Mouse (Mus musculus): ENCODE data around the gene Sox5. TPM values are rescaled to one million over a fixed set of nuclear protein-coding genes. Genes with fewer than 3 reads are reported as not detected.

Sox5 gene
- total and polyA plus RNA-seq, 3 experiments: 0.08 to 0.47 (median 0.46) TPM

DNA sequence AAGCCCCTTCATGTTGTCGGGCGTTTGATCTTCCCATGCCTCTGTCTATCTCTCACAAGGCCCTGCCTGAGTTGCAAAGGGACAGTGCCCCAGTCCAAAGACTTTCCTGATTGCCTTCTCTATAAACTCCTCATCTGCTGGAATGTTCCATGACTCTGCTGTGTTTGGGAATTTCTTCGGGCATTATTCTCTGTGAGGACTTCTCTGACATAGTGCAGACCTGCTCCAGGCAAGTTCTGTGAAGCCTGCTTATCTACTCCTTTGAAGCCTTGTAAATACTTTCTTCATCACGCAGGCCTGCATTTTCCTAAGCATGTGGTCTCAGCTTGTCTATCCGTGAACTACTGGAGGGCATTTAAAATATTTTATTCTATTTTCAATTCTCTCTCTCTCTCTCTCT, 914.7 kb downstream of the Sox5 start:
- Histone ChIP-seq H3K79me2 (replicated peaks; ENCODE audit: control insufficient read depth, extremely low read depth, insufficient read depth, poor library complexity, severe bottlenecking) (no peaks in the 10 kb centered on the region), H3K27ac (ENCODE audit: insufficient read depth, low read depth) (no peak overlapping the region), H3K9me3 (replicated peaks; ENCODE audit: low read length) (no peaks in the 10 kb centered on the region), H3K27me3 (replicated peaks) (no peaks in the 10 kb centered on the region), H3K4me1 (ENCODE audit: control insufficient read depth in 1 of 2, insufficient read depth in 2 of 2) (peaks cover 0 to 4% of the 10 kb centered on the region in 2 experiments; a peak in 1 of 4 replicates), H3K36me3 (replicated peaks in 1 of 2; ENCODE audit: control insufficient read depth in 1 of 2, insufficient read depth in 1 of 2, low read length in 1 of 2) (no peaks in the 10 kb centered on the region), H3K9ac (ENCODE audit: insufficient read depth, low read depth) (no peak overlapping the region), H3K4me3 (replicated peaks in 1 of 3; ENCODE audit: low read depth in 2 of 3, low read length in 2 of 3, poor library complexity in 1 of 3) (no peak overlapping the region), H3K4me2 (ENCODE audit: insufficient read depth, low read depth, poor library complexity, severe bottlenecking) (no peak overlapping the region)
- no peak for DNase-seq (ENCODE audit: extremely low read depth)
- dilution Hi-C loops (cut with MboI; ENCODE audit: extremely low pct_ligation_motif_present, extremely low pct_unique_long_range_greater_than_20kb, low sequenced_read_pairs) (no loop called here), in situ Hi-C loops (cut with MboI; ENCODE audit: low pct_ligation_motif_present, low pct_unique_long_range_greater_than_20kb, low sequenced_read_pairs) (no loop called here)
- TF ChIP-seq HCFC1 (IDR thresholded peaks at IDR 0.05; ENCODE audit: low read depth, low read length) (no peak), TBP (conservative IDR thresholded peaks at IDR 0.05; ENCODE audit: low read depth, low read length) (no peak), SIN3A (IDR thresholded peaks at IDR 0.05; ENCODE audit: low read length) (no peak), EP300 (IDR thresholded peaks at IDR 0.05; ENCODE audit: low read length) (no peak), ELF1 (IDR thresholded peaks at IDR 0.05; ENCODE audit: low read depth, low read length) (no peak)

DNA sequence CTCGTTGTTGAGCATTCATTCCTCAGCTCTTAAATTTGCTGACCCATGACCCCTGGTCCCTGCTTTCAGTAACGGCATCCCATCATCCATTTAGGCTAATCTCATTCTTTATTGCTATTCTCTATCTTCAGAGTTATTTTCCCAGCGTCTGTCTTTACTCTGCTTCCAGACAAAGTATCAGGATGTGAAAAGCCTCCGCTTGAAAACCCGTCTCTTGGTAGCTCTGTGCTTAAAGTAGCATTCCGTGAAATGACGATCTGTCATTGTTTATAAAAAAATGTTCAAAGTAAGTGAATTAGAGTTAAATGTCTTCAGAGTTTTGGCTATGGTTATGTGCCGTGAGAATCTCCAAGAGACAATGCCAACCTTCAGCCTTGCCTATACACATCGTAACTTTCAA, 915.2 kb downstream of the Sox5 start:
- dilution Hi-C loops (cut with MboI; ENCODE audit: extremely low pct_ligation_motif_present, extremely low pct_unique_long_range_greater_than_20kb, low sequenced_read_pairs): no loop called here
- Histone ChIP-seq H3K9ac (ENCODE audit: insufficient read depth, low read depth) (no peak overlapping the region), H3K4me2 (ENCODE audit: insufficient read depth, low read depth, poor library complexity, severe bottlenecking) (no peak overlapping the region), H3K27me3 (replicated peaks) (no peaks in the 10 kb centered on the region), H3K9me3 (replicated peaks; ENCODE audit: low read length) (no peaks in the 10 kb centered on the region), H3K4me3 (replicated peaks in 1 of 3; ENCODE audit: low read depth in 2 of 3, low read length in 2 of 3, poor library complexity in 1 of 3) (no peak overlapping the region), H3K36me3 (replicated peaks in 1 of 2; ENCODE audit: control insufficient read depth in 1 of 2, insufficient read depth in 1 of 2, low read length in 1 of 2) (no peaks in the 10 kb centered on the region), H3K27ac (ENCODE audit: insufficient read depth, low read depth) (no peak overlapping the region), H3K79me2 (replicated peaks; ENCODE audit: control insufficient read depth, extremely low read depth, insufficient read depth, poor library complexity, severe bottlenecking) (no peaks in the 10 kb centered on the region), H3K4me1 (ENCODE audit: control insufficient read depth in 1 of 2, insufficient read depth in 2 of 2) (peaks cover 0 to 4% of the 10 kb centered on the region in 2 experiments; a peak in 1 of 4 replicates)
- in situ Hi-C loops (cut with MboI; ENCODE audit: low pct_ligation_motif_present, low pct_unique_long_range_greater_than_20kb, low sequenced_read_pairs): no loop called here
- TF ChIP-seq CHD1 (IDR thresholded peaks at IDR 0.05; ENCODE audit: low read depth, low read length) (no peak), POLR2A (IDR thresholded peaks at IDR 0.05; ENCODE audit: low read depth, low read length) (no peak), ZKSCAN1 (IDR thresholded peaks at IDR 0.05; ENCODE audit: borderline replicate concordance, low read depth, low read length) (no peak), BHLHE40 (IDR thresholded peaks at IDR 0.05; ENCODE audit: low read depth, low read length) (no peak), RAD21 (IDR thresholded peaks at IDR 0.05; ENCODE audit: low read depth, low read length) (no peak), CTCF (conservative IDR thresholded peaks at IDR 0.05 in 1 of 2, IDR thresholded peaks at IDR 0.05 in 1 of 2; ENCODE audit: low read depth in 2 of 2, low read length in 2 of 2) (no peak), ZMIZ1 (IDR thresholded peaks at IDR 0.05; ENCODE audit: low read depth, low read length) (no peak), ZC3H11A (IDR thresholded peaks at IDR 0.05; ENCODE audit: low read depth, low read length) (no peak), MAX (IDR thresholded peaks at IDR 0.05; ENCODE audit: low read length) (no peak), MXI1 (IDR thresholded peaks at IDR 0.05; ENCODE audit: low read depth, low read length) (no peak), GABPA (IDR thresholded peaks at IDR 0.05; ENCODE audit: insufficient replicate concordance, low read depth, low read length) (no peak), PAX5 (IDR thresholded peaks at IDR 0.05; ENCODE audit: low read length) (no peak)
- no peak for DNase-seq (ENCODE audit: extremely low read depth)

Data from CH12.LX (cell line).